Mouse (Mus musculus): ENCODE results near the gene Pcif1. TPM values are rescaled to one million over a fixed set of nuclear protein-coding genes. Genes with fewer than 3 reads are reported as not detected.

The Pcif1 gene
- polyA plus RNA-seq, 1 experiment from 2014 or later = 53.4 TPM

DNA sequence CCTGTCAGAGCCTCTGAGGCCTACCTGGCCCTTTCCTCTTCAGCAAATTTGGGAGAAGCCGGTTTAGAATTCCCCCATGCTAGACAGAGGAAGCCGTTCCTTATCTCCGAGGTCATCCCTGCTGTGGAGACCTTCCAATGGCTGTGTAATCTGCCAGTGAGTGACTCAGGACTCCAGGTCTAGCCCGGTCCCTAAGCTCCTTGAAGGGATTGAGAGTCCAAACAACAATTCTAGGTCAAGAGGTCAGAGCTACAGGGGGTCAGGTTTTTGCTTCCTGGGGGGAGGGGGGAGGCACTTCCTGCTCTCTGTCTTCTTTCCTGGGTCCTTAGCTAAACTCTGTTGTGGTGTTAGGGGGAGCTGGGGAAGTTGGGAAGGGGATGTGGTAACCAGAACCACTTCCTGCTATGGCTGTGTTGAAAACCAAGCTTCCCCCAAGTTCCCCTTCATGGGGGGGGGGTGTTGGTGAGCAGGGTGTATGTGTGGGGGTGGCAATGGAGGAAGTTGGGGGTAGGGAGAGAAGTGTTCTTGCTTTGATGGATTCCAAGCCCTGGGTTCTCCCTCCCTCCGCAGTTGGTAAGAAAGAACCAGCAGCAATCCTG is 63.7 kb downstream of the Pcif1 start:
- H3K36me3 ChIP-seq (ENCODE audit: control insufficient read depth, insufficient read depth) = no peaks in the 10 kb centered on the region
- H3K9ac ChIP-seq (ENCODE audit: low read length) = no peak overlapping the region
- WGBS = 17% methylated on average over 5 of the region's 5 CpGs
- no peak for ATAC-seq (replicated peaks; ENCODE audit: extremely low read depth, insufficient read depth, low FRiP score)
- no peak overlapping the region for H3K27ac ChIP-seq (ENCODE audit: low read length)
- no peak overlapping the region for H3K4me2 ChIP-seq (ENCODE audit: low read depth, low read length)
- no peaks in the 10 kb centered on the region for H3K9me3 ChIP-seq (replicated peaks; ENCODE audit: control insufficient read depth, low read length)
- H3K4me3 ChIP-seq (ENCODE audit: low read length) = no peak overlapping the region
- peaks cover 7% of the 10 kb centered on the region for H3K4me1 ChIP-seq (ENCODE audit: control insufficient read depth, insufficient read depth, low read length)
- H3K27me3 ChIP-seq (ENCODE audit: control insufficient read depth, insufficient read depth, low read length) = peaks cover 41% of the 10 kb centered on the region

Other genes with a start within 250 kb of the Pcif1 start
- not detected in 2 replicates for gene Wfdc16, start 240.5 kb upstream of the Pcif1 start, polyA plus RNA-seq (2015; fragmentation: Nextera tagmentation; extraction: Ambion mirVana)
- gene Wfdc10, start 223.3 kb upstream of the Pcif1 start, polyA plus RNA-seq (2015; fragmentation: Nextera tagmentation; extraction: Ambion mirVana) = 0.35 TPM in 1 of 2 replicates, not detected in the other
- gene Wfdc9, start 222.7 kb upstream of the Pcif1 start, polyA plus RNA-seq (2015; fragmentation: Nextera tagmentation; extraction: Ambion mirVana) = not detected in 2 replicates
- not detected in 2 replicates for gene Wfdc11, start 205.2 kb upstream of the Pcif1 start, polyA plus RNA-seq (2015; fragmentation: Nextera tagmentation; extraction: Ambion mirVana)
- 0.35 TPM in 1 of 2 replicates, not detected in the other for gene Wfdc13, start 194.2 kb upstream of the Pcif1 start, polyA plus RNA-seq (2015; fragmentation: Nextera tagmentation; extraction: Ambion mirVana)
- gene Spint4, start 180.8 kb upstream of the Pcif1 start, polyA plus RNA-seq (2015; fragmentation: Nextera tagmentation; extraction: Ambion mirVana) = not detected in 2 replicates
- gene Spint5, start 164.0 kb upstream of the Pcif1 start, polyA plus RNA-seq (2015; fragmentation: Nextera tagmentation; extraction: Ambion mirVana) = not detected in 2 replicates
- gene Wfdc3, start 133.4 kb upstream of the Pcif1 start, polyA plus RNA-seq (2015; fragmentation: Nextera tagmentation; extraction: Ambion mirVana) = 0.51 and 0.80 TPM in 2 replicates
- 56.0 and 58.7 TPM in 2 replicates for gene Dnttip1, start 133.3 kb upstream of the Pcif1 start, polyA plus RNA-seq (2015; fragmentation: Nextera tagmentation; extraction: Ambion mirVana)
- 388 and 390 TPM in 2 replicates for gene Ube2c, start 109.4 kb upstream of the Pcif1 start, polyA plus RNA-seq (2015; fragmentation: Nextera tagmentation; extraction: Ambion mirVana)
- 6.7 and 28.8 TPM in 2 replicates for gene Tnnc2, start 99.3 kb upstream of the Pcif1 start, polyA plus RNA-seq (2015; fragmentation: Nextera tagmentation; extraction: Ambion mirVana)
- 40.6 and 45.6 TPM in 2 replicates for gene Snx21, start 93.5 kb upstream of the Pcif1 start, polyA plus RNA-seq (2015; fragmentation: Nextera tagmentation; extraction: Ambion mirVana)
- 15.7 and 16.7 TPM in 2 replicates for gene Acot8, start 74.4 kb upstream of the Pcif1 start, polyA plus RNA-seq (2015; fragmentation: Nextera tagmentation; extraction: Ambion mirVana)
- 5.9 and 6.4 TPM in 2 replicates for gene Zswim3, start 74.2 kb upstream of the Pcif1 start, polyA plus RNA-seq (2015; fragmentation: Nextera tagmentation; extraction: Ambion mirVana)
- gene Zswim1, start 56.6 kb upstream of the Pcif1 start, polyA plus RNA-seq (2015; fragmentation: Nextera tagmentation; extraction: Ambion mirVana) = 10.6 and 12.1 TPM in 2 replicates
- gene Spata25, start 50.8 kb upstream of the Pcif1 start, polyA plus RNA-seq (2015; fragmentation: Nextera tagmentation; extraction: Ambion mirVana) = 0.42 TPM in 1 of 2 replicates, not detected in the other
- 173 and 184 TPM in 2 replicates for gene Ctsa, start 46.4 kb upstream of the Pcif1 start, polyA plus RNA-seq (2015; fragmentation: Nextera tagmentation; extraction: Ambion mirVana)
- gene Neurl2, start 45.8 kb upstream of the Pcif1 start, polyA plus RNA-seq (2015; fragmentation: Nextera tagmentation; extraction: Ambion mirVana) = 50.6 and 52.8 TPM in 2 replicates
- gene Pltp, start 21.6 kb upstream of the Pcif1 start, polyA plus RNA-seq (2015; fragmentation: Nextera tagmentation; extraction: Ambion mirVana) = 52.0 and 67.2 TPM in 2 replicates
- 9.2 and 9.5 TPM in 2 replicates for gene Zfp335, start 32.5 kb downstream of the Pcif1 start, polyA plus RNA-seq (2015; fragmentation: Nextera tagmentation; extraction: Ambion mirVana)
- gene Mmp9, start 61.5 kb downstream of the Pcif1 start, polyA plus RNA-seq (2015; fragmentation: Nextera tagmentation; extraction: Ambion mirVana) = 3.8 and 9.7 TPM in 2 replicates
- 0.21 and 0.68 TPM in 2 replicates for gene Slc12a5, start 81.5 kb downstream of the Pcif1 start, polyA plus RNA-seq (2015; fragmentation: Nextera tagmentation; extraction: Ambion mirVana)
- gene Ncoa5, start 155.6 kb downstream of the Pcif1 start, polyA plus RNA-seq (2015; fragmentation: Nextera tagmentation; extraction: Ambion mirVana) = 42.5 and 43.2 TPM in 2 replicates
- 7.8 and 9.2 TPM in 2 replicates for gene Cd40, start 176.3 kb downstream of the Pcif1 start, polyA plus RNA-seq (2015; fragmentation: Nextera tagmentation; extraction: Ambion mirVana)
- not detected in 2 replicates for gene 1700025C18Rik, start 211.4 kb downstream of the Pcif1 start, polyA plus RNA-seq (2015; fragmentation: Nextera tagmentation; extraction: Ambion mirVana)